Comparison of ENCODE assay signal across 32 mouse cellular contexts in the genomic region with DNA sequence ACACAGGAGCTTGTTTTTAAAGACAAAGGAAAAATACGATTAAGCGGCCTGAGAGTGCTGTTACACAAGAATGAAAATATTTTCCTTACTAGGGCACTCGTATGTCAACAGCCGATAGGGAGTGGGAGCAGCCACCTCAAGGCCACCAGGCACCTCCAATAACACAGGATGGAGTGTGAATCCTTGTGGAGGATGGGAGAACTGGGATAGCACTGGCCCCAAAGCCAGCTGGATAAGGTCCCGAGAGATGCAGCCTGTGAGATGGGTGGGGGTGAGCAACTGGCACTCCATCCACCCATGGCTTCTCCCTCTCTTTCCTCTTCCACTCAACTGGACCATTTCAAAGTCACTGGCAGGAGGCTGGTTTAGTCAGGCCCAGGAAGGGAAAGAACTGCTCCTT. TPM values are rescaled to one million over a fixed set of nuclear protein-coding genes. Genes with fewer than 3 reads are reported as not detected.
A peak's percentile ranks its signal among the peaks of the same experiment; 100 is the strongest.
DNase-seq lines count a peak whose midpoint lies in the region; ATAC-seq and TF ChIP-seq lines count a peak whose summit lies in the region.
"Had no signal": no experiment of that assay in that cellular context is flagged by ENCODE, and none has a peak within 500 bp of the region (broad histone marks: within the 10 kb centered on the region; RNA-seq: fewer than 3 reads in every experiment).

No protein-coding gene starts in this region.

- WGBS in liver, postnatal 0 days (ENCODE audit: insufficient replicate concordance) = 62% methylated on average over 5 of the region's 5 CpGs
- WGBS in lung, postnatal 0 days = 56% methylated on average over 5 of the region's 5 CpGs

- no peak overlapping the region for H3K4me2 ChIP-seq in liver, postnatal 0 days (ENCODE audit: low read depth, low read length)
- H3K4me2 ChIP-seq in lung, postnatal 0 days (replicated peaks; ENCODE audit: low read depth, low read length) = no peak overlapping the region
- H3K4me2 ChIP-seq: forebrain, embryonic 13.5 days; heart, embryonic 13.5 days; hindbrain, embryonic 12.5 days; hindbrain, embryonic 15.5 days had no signal

- no peak overlapping the region for H3K9ac ChIP-seq in liver, postnatal 0 days (replicated peaks)
- H3K9ac ChIP-seq in lung, postnatal 0 days (replicated peaks; ENCODE audit: low read depth) = no peak overlapping the region
- H3K9ac ChIP-seq: forebrain, embryonic 13.5 days; heart, embryonic 13.5 days; hindbrain, embryonic 12.5 days; hindbrain, embryonic 15.5 days had no signal

- H3K27ac ChIP-seq in liver, postnatal 0 days (ENCODE audit: low read depth) = no peak overlapping the region
- H3K27ac ChIP-seq in lung, postnatal 0 days (ENCODE audit: low read length) = no peak overlapping the region
- H3K27ac ChIP-seq: forebrain, embryonic 10.5 days; forebrain, embryonic 13.5 days; heart, embryonic 13.5 days; hindbrain, embryonic 12.5 days; hindbrain, embryonic 15.5 days had no signal

- TF ChIP-seq EP300 in liver, postnatal 0 days (IDR thresholded peaks at IDR 0.05; ENCODE audit: low read depth) = no peak
- TF ChIP-seq EP300 in lung, postnatal 0 days (IDR thresholded peaks at IDR 0.05) = no peak

- peak; percentile 7 to 15 for DNase-seq in heart, adult 18-20 months
- DNase-seq in heart, postnatal 36 days = no peak
- DNase-seq in liver, postnatal 0 days = peak; percentile 5
- DNase-seq in liver = no peak
- peak; percentile 37 for DNase-seq in lung, postnatal 0 days (ENCODE audit: low spot score)
- no peak for DNase-seq in lung, adult 18-20 months
- peak; percentile 68 for DNase-seq in ovary, postnatal 36 days (ENCODE audit: low spot score)
- DNase-seq in ovary, postnatal 10 days (ENCODE audit: low spot score) = no peak
- DNase-seq: adrenal gland, postnatal 10 days; adrenal gland, postnatal 36 days; B cell, adult 2 months; cerebellum, adult 18-20 months; cerebellum, adult 9-10 months; gastrocnemius, postnatal 10 days; gastrocnemius, postnatal 36 days had no signal

- no peaks in the 10 kb centered on the region for H3K36me3 ChIP-seq in liver, postnatal 0 days (replicated peaks; ENCODE audit: insufficient read depth, low read length)
- H3K36me3 ChIP-seq in lung, postnatal 0 days (ENCODE audit: insufficient read depth, low read length) = no peaks in the 10 kb centered on the region
- H3K36me3 ChIP-seq: forebrain, embryonic 10.5 days; G1E; heart, embryonic 13.5 days; hindbrain, embryonic 12.5 days; hindbrain, embryonic 15.5 days had no signal

- no peaks in the 10 kb centered on the region for H3K9me3 ChIP-seq in liver, postnatal 0 days (ENCODE audit: low read length)
- no peaks in the 10 kb centered on the region; the same call in 1 of the 2 replicates for H3K9me3 ChIP-seq in lung, postnatal 0 days (ENCODE audit: low read length)
- H3K9me3 ChIP-seq: forebrain, embryonic 10.5 days; heart, embryonic 13.5 days; hindbrain, embryonic 12.5 days; hindbrain, embryonic 15.5 days had no signal

- H3K4me3 ChIP-seq in liver, postnatal 0 days (ENCODE audit: low read depth, low read length) = no peak overlapping the region
- no peak overlapping the region for H3K4me3 ChIP-seq in lung, postnatal 0 days (ENCODE audit: low read depth, low read length)
- H3K4me3 ChIP-seq: forebrain, embryonic 10.5 days; forebrain, embryonic 13.5 days; heart, embryonic 13.5 days; hindbrain, embryonic 12.5 days; hindbrain, embryonic 15.5 days had no signal

- intact Hi-C loops in heart, postnatal 36 days (cut with DNase I) = no loop called here

- no peaks in the 10 kb centered on the region for H3K27me3 ChIP-seq in liver, postnatal 0 days (ENCODE audit: insufficient read depth, low read length)
- no peaks in the 10 kb centered on the region for H3K27me3 ChIP-seq in lung, postnatal 0 days (replicated peaks; ENCODE audit: insufficient read depth, low read length)
- H3K27me3 ChIP-seq: forebrain, embryonic 13.5 days; hindbrain, embryonic 12.5 days; hindbrain, embryonic 15.5 days had no signal

- TF ChIP-seq CTCF in liver, postnatal 0 days (IDR thresholded peaks at IDR 0.05; ENCODE audit: low read depth) = no peak
- no peak for TF ChIP-seq CTCF in lung, postnatal 0 days (IDR thresholded peaks at IDR 0.05)

- no peaks in the 10 kb centered on the region for H3K4me1 ChIP-seq in liver, postnatal 0 days (ENCODE audit: insufficient read depth)
- no peaks in the 10 kb centered on the region for H3K4me1 ChIP-seq in lung, postnatal 0 days (ENCODE audit: insufficient read depth, low read depth, low read length)
- H3K4me1 ChIP-seq: forebrain, embryonic 10.5 days; forebrain, embryonic 13.5 days; hindbrain, embryonic 12.5 days; hindbrain, embryonic 15.5 days had no signal

- ATAC-seq in liver, postnatal 0 days = no peak
- ATAC-seq in lung, postnatal 0 days = peak; percentile 49
- ATAC-seq: forebrain, embryonic 13.5 days; forebrain, embryonic 16.5 days; Patski had no signal

RNA-seq across cellular contexts. Expression of a gene that starts 23.3 kb away (rescaled TPM):
- not detected for total RNA-seq in heart, adult 18-20 months (2021)
- total RNA-seq in heart, postnatal 36 days (2021) = not detected
- polyA plus RNA-seq in liver, postnatal 0 days (2015; fragmentation: Nextera tagmentation; extraction: Ambion mirVana) = not detected in 2 replicates
- not detected in 2 replicates for polyA plus RNA-seq in lung, postnatal 0 days (2015; fragmentation: Nextera tagmentation; extraction: Ambion mirVana)
- total RNA-seq: adrenal gland, adult 18-20 months; adrenal gland, postnatal 10 days; adrenal gland, postnatal 36 days; CH12.LX; G1E; gastrocnemius, adult 18-20 months; gastrocnemius, postnatal 10 days; gastrocnemius, postnatal 36 days; granulocyte monocyte progenitor cell, adult 5-6 weeks; heart, postnatal 14 days; hematopoietic stem cell, adult 5-6 weeks had no signal
- polyA plus RNA-seq: embryonic facial prominence, embryonic 11.5 days; embryonic facial prominence, embryonic 14.5 days; forebrain, embryonic 13.5 days; forebrain, embryonic 16.5 days; G1E; heart, embryonic 13.5 days; heart, embryonic 16.5 days; hindbrain, embryonic 12.5 days; Patski had no signal

RNA-seq across cellular contexts. Expression of a gene that starts 37.3 kb away (rescaled TPM):
- total RNA-seq in heart, adult 18-20 months (2021) = not detected
- not detected for total RNA-seq in heart, postnatal 36 days (2021)
- polyA plus RNA-seq in liver, postnatal 0 days (2015; fragmentation: Nextera tagmentation; extraction: Ambion mirVana) = not detected in 2 replicates
- polyA plus RNA-seq in lung, postnatal 0 days (2015; fragmentation: Nextera tagmentation; extraction: Ambion mirVana) = not detected in 2 replicates
- total RNA-seq: adrenal gland, adult 18-20 months; adrenal gland, postnatal 10 days; adrenal gland, postnatal 36 days; CH12.LX; G1E; gastrocnemius, adult 18-20 months; gastrocnemius, postnatal 10 days; gastrocnemius, postnatal 36 days; granulocyte monocyte progenitor cell, adult 5-6 weeks; heart, postnatal 14 days; hematopoietic stem cell, adult 5-6 weeks had no signal
- polyA plus RNA-seq: embryonic facial prominence, embryonic 11.5 days; embryonic facial prominence, embryonic 14.5 days; forebrain, embryonic 10.5 days; forebrain, embryonic 13.5 days; forebrain, embryonic 16.5 days; G1E; heart, embryonic 13.5 days; heart, embryonic 16.5 days; hindbrain, embryonic 12.5 days; hindbrain, embryonic 15.5 days; Patski had no signal

RNA-seq across cellular contexts. Expression of a gene that starts 45.6 kb away (rescaled TPM):
- not detected for total RNA-seq in heart, adult 18-20 months (2021)
- not detected for total RNA-seq in heart, postnatal 36 days (2021)
- not detected in 2 replicates for polyA plus RNA-seq in liver, postnatal 0 days (2015; fragmentation: Nextera tagmentation; extraction: Ambion mirVana)
- polyA plus RNA-seq in lung, postnatal 0 days (2015; fragmentation: Nextera tagmentation; extraction: Ambion mirVana) = not detected in 2 replicates
- total RNA-seq: adrenal gland, adult 18-20 months; adrenal gland, postnatal 10 days; adrenal gland, postnatal 36 days; CH12.LX; gastrocnemius, adult 18-20 months; gastrocnemius, postnatal 10 days; gastrocnemius, postnatal 36 days; granulocyte monocyte progenitor cell, adult 5-6 weeks; heart, postnatal 14 days; hematopoietic stem cell, adult 5-6 weeks had no signal
- polyA plus RNA-seq: embryonic facial prominence, embryonic 11.5 days; embryonic facial prominence, embryonic 14.5 days; forebrain, embryonic 13.5 days; forebrain, embryonic 16.5 days; G1E; heart, embryonic 13.5 days; heart, embryonic 16.5 days; hindbrain, embryonic 12.5 days; hindbrain, embryonic 15.5 days; Patski had no signal

Comparison
In these comparisons a context has a peak if more than half of its experiments do, and no peak if none do; other contexts are left out.
1. DNase-seq: peak in heart, adult 18-20 months (2 of 2), liver, postnatal 0 days (single experiment), lung, postnatal 0 days (single experiment) and ovary, postnatal 36 days (single experiment); none in heart, postnatal 36 days (0 of 2), liver (single experiment), lung, adult 18-20 months (0 of 2) and ovary, postnatal 10 days (single experiment).